Mouse (Mus musculus) right cerebral cortex, postnatal 14 days (tissue): ENCODE results near the gene Traf1.

Experiments used
- DNase-seq: peaks from one replicate; pipeline ENCODE4 v3.0.0; 2022

Gene Traf1

DNA sequence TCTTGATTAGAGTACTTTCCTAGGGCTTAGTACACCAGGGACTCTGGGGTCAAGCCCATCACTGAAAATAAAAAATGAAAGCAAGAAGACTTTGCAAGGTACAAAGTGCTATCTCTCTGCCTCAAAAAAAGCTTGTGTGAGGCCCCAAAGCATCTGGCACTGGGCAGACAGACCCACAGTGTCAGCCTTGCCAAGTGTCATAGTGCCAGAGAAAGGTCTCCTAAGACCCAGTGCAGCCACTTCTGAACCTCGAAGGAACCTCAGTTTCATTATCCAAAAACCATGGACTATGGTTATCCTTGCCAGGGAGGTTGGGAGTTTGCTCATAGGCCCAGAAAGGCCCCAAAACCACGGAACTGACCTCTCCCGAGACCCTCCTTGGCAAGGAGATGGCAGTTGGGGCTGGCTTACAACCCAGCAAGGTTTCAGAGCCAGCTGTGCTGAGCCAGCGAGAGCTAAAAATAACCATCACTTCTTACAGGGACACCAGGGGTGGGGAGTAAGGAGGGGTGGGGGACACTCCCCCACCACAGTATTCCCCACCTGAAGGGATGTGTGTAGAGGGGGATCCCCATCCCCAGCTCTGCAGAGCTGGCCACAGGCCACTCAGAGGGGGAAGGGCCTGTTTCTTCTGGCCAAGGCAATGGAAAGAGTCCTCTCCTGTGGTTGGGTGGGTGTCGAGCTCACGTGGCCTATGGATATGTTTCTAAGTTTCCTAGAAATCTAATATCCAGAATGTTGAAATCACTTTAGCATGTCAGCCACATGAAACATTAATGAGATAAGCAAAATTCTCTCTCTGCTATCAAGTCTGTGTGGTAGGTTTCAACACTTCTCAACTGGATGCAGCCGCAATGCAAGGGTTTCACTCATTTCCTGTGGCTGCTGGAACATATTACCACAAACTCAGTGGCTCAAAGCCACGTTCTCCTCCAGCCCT is 23.0 kb downstream of the Traf1 start:
- DNase-seq, result no peak

DNA sequence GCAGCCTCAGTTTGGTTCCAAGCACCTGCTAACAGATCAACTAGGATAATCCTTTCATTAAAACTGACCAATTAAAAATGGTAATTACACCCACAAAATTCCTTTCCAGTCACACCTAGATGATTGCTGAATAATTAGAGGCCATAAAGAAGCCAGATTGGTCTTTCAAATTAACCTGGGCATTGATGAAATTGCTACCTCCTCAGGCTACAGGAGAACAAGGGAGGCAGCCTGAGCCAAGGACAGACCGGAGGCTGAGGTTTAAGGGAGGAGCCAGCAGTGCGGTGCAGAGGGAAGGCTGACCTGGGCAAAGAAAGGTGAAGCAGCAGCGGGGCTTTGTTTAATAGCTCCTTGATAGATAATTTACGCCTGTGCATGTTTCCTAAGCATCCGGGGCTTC is 24.1 kb downstream of the Traf1 start:
- no peak for DNase-seq

DNA sequence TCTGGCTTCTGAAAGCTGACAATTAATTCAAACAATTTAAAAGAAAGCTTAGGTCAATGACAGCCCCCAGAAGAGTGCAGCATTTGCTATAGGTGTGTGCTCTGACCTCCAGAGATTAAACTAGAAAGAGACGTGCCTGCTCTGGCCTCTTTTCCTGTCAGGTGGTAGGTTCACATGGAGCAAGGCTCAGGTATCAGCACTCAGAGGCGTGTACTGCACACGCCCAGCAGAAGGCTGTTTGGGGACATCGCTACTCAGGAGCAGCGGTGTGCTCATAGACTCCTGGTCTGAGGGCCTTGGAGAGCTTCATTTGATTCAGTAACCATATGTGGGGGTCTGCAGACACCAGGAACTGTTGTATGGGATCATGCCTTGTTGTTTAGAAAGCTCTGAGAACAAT is 34.3 kb downstream of the Traf1 start:
- DNase-seq, result no peak

DNA sequence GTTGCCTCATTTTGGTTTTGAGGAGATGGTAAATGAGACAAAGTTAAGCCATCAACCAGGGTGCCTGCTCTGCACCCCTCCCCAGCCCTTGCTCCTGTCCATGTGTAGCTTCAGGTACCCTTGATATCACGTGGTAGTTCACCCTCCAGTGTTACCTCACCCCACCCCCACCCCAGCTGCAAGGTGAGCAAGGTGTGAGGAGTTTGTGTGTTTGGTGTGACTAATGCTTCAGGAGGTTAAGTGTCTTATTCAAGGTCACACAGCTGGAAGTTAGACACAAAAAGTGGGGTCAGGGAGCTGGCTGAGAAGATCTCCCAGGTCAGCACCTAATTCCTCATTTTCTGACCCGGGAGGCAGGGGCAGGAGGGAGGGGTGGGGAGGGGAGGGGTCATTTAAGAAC is 38.8 kb downstream of the Traf1 start:
- no peak for DNase-seq

GRCm38 (mm10) chr2:34920144-34920543 is 41.4 kb downstream of the Traf1 start:
- no peak for DNase-seq

DNA sequence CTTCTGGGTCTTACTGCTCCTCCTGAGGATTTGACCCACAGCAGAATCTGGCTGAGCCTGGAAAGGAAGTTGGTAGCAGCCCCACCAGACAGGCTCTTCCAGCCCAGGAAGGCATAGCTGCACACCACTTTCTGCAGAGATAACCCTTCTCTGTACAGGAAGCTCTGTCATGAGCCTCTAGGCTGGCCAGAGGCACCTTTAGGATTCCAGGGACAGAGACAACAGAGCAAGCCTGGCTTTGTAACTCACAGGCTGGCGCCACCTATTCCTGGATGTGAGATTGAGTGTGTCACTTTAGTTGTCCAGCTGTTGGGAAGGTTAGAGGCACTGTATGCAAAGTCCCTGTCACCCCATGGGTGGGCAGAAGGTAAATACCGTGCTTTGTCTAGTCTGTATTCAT is 46.5 kb downstream of the Traf1 start:
- DNase-seq, result no peak

DNA sequence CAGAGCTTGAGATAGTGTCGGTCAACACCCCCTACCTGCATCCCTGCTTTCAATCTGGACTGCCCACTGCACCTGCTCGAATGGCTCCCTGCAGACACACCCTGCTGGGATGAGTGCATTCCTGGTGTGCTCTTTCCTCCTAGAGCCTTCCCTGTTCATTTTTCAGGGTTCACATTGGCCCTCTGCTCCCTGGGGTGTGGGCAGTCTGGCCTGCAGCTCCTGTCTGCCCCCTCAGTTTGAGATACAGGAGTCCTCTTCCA is 46.8 kb downstream of the Traf1 start:
- DNase-seq, result no peak

DNA sequence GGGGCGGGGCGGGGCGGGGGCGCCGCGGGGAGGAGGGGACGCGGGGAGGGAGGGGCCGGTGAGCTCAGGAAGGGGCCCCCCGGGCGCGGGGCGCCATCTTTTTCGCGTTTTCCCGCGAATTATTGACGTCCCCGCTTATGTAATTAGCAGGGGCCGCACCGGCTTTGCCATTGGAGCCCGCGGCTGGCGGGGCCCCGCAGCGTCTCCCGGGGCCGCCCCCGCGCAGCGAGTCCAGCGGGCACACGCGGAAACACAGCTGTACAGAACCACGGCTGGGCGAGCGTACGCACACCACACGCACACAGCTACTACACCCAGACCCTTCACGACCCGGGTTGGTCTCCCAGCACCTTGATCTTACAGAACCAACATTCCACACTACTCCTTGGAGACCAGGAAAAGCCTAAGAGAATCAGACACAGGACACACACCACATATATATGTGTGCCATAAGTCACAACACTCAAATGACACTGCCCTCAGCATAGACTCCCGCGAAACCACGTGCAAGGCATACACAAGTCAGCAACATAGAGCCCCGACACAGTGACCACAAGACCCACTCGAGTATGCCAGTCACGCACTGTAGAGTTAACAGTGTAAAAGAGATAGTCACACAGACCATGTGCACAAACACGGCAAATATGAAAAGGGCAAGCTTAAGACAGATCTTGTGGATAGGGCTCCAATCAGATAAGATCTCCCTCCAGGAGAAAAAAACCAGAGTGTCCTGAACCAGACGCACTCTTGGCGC is 47.3 kb downstream of the Traf1 start:
- DNase-seq, result peak; percentile 41

GRCm38 (mm10) chr2:34913218-34914068 is 48.1 kb downstream of the Traf1 start, which contains the start of gene Phf19:
Gene Phf19, minus strand, starts transcription at chr2:34914026.
- no peak for DNase-seq

DNA sequence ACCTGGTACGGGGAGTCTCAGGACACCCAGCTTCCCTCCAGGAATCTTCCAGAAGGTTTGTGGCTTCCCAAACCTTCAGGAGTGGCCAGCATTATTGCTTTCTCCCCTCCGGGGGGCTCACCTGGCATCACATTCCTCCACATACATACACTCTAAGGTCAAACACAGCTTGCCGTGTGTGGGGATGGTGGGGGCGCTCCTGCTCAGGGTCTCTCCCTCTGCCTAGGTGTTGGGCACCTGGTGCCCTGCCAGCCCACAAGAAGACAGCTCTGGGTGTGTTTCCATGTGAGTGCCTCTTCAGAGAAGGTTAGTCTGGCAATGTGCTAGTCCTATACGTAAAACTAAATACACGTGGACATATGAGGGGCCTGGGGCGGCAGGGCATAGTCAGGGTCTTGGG is 49.0 kb downstream of the Traf1 start:
- DNase-seq, result no peak

- no peak for DNase-seq
These were observed 49.7 kb downstream of the Traf1 start for GRCm38 (mm10) chr2:34911871-34912270.

GRCm38 (mm10) chr2:34909719-34910118 is 51.9 kb downstream of the Traf1 start:
- no peak for DNase-seq

DNA sequence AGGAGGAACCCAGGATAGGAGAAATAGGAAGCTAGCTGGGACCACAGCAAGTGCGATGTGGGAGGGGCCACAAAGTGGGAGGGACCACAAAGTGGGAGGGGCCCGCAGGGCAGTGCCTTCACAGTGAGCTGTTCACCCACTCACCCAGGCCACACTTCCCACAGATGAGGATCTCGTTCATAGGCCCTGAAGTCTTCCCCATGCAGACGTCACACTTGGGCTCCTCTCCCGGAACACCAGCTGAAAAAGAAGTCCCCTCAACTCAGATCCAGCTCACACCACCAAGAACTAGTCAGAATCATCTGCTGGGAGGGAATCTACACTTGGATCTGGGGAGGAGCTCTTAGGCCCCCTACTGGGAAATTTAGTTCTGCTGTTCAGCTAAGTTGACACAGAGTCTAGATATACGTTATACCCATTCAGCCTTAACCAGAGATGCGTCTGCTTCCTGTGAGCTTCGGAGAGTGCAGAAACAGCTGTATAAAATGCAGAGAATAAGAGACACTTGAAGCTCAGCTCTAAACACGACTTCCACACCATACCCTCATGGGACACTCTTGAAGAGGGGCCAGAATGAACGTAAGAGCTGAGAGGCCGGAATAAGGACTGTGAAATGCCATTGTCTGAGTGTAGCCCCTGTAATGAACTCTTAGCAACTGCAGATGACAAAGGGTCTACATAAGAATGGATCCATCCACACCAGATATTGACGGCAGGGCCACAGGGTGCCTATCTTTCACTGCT is 54.5 kb downstream of the Traf1 start:
- DNase-seq, result peak; percentile 38

GRCm38 (mm10) chr2:34906426-34906825 is 55.1 kb downstream of the Traf1 start:
- no peak for DNase-seq

DNA sequence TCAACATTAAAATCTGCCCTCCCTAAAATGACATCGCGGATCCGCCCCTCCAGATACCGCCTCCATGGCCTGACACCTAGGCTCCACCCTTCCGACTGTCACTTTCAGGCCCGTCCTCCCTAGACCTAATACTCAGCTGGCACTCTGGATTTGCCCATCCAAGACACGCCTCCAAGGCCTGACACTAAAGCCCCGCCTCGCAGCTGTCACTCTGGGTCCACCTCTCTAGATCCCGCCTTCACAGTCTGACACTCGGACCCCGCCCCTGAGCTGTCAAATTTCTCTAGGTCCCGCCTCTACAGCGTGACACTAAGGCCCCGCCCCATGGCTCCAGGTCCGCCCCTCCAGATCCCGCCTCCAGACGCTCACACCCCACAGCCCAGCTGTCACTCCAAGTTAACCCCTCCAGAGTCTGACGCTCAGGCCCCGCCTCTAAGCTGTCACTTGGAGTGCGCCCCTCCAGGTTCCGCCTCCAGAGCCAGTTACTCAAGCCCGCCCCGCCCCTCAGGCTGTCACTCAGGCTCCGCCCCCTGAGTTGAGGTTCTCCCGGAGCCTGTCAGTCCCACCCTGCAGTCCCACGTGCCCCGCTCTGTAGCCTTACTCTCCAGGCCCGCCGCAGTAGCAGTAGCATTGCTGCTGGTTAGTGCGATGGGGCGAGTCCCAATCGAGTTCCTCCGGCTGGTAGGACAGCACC is 56.6 kb downstream of the Traf1 start:
- DNase-seq, result peak; percentile 97

GRCm38 (mm10) chr2:34903652-34904405 is 57.7 kb downstream of the Traf1 start:
- no peak for DNase-seq

GRCm38 (mm10) chr2:34903191-34903590 is 58.4 kb downstream of the Traf1 start:
- DNase-seq, result no peak

DNA sequence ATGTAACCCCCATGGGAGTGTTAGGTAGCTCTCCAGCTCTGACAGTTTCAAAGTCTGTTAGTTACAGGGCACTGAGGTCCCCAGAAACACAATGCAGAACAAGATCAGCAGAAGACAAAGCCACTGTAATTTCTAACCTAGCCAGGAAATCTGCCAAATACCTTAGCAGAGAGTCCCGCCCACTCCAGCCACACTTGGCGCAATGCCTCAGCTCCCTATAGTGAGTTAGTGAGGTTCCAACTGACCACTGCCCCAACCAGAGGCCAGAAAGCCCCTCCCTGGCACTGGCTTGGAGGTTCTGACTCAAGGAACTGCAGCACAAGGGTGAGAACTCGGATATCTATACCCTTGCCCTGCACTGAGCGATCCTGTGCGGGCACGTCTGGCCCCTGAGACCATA is 58.8 kb downstream of the Traf1 start:
- DNase-seq, result no peak

DNA sequence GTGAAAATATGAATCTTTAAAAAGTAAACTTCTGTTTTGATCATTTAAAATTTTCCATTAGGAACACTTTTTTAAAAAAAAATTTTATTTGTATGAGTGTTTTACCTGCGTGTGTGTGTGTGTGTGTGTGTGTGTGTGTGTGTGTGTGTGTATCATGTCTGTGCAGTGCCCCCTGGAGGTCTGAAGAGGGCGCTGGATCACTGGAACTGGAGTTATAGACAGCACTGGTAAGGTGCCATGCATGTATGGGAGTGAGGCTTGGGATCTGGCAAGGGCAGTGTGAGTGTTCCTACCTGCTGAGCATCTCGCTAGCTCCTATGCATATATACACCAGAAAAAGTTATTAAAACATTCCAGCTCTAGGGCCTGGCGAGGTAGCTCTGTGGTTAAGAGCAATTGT is 59.8 kb downstream of the Traf1 start:
- DNase-seq, result no peak

DNA sequence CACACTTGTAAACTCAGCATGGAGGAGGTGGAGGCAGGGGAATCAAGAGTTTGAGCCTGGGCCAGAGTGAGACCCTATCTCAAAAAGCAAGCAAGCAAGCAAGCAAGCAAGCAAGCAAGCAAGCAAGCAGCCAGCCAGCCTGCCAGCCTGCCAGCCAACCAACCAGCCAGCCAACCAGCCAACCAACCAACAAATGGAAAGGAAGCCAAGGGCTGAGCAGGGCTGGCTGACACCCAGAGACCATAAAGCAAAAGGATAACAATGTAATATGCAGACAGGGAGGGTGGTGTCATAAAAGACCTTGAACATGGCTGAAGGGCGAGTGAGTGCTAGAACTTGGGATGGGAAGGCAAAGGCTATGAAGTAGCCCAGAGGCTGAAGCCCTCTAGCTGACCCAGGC is 61.2 kb downstream of the Traf1 start:
- DNase-seq, result no peak

- DNase-seq, result no peak
These were observed 61.9 kb downstream of the Traf1 start for GRCm38 (mm10) chr2:34899682-34900081.
